Mouse (Mus musculus) erythroblast, embryonic 14.5 days (primary cell): ENCODE results near the gene Ksr1.

ENCODE experiments used
- GATA1 ChIP-seq: IDR thresholded peaks from 2 replicates; pipeline ENCODE4 v1.6.1; 2012; ENCODE audit warnings: low read length, inconsistent platforms, mixed read lengths
- TAL1 ChIP-seq: IDR thresholded peaks from 3 replicates; pipeline ENCODE4 v1.6.1; 2012; ENCODE audit warnings: low read length, inconsistent platforms, mixed read lengths

DNA sequence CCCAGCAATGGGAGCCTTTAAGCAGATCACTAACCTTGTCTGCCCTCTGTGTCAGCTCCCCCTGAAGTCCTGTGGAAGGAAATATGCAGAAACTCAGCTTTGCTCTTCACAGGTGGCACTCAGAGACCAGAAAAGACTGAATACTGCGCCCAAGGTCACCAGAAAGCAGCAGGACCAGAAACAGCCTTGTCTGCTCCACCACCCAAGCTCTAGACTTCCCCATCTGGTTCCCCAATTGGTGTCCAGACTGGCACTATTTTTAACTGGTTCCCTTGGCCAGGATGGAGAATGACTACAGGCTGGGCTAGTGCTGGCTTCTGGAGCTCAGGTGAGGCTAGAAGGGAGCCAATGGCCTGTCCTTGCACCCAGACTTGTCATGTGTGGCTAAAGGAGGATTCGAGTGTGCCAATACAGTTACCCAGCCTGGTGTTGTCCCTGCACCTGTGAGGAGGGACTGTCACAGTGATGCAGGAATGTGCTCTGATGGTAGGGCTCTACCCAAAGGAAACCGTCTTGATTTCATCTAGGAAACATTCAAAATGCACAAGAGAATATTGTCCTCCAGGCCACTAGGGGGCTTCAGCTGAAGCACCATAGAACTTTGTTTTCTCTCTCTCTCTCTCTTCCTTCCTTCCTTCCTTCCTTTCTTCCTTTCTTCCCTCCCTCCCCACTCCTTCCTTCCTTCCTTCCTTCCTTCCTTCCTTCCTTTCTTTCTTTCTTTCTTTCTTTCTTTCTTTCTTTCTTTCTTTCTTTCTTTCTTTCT lies 38.1 kb upstream of the Ksr1 start:
- TF ChIP-seq TAL1 (no peak), GATA1 (no peak)
